In the genomic region with DNA sequence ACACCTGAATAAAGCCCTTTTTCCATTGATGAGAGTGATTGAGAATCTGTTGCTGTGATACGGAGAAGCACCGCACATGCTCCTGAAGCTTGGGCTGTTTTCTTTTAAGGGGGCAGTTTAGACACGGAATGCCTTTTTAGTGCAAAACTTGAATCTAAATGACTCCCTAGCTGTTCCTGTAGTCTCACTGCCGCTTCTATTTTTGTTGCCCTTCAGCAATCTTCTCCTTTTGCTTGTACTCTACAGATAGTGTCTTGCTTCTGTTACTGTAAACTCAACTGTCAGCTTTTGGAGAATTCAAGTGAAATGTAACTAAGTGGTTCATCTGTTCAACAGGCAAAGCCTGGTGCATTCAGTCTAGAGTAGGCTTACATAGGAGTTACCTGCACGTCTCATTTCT, we compare ENCODE assay signal across 15 mouse cellular contexts.
"Had no signal": no experiment of that assay in that cellular context is flagged by ENCODE, and none has a peak within 500 bp of the region (broad histone marks: within the 10 kb centered on the region; RNA-seq: fewer than 3 reads in every experiment).

No protein-coding gene starts in this region.

- H3K27me3 ChIP-seq: kidney, embryonic 15.5 days; liver, embryonic 13.5 days had no signal

- H3K27ac ChIP-seq: kidney, embryonic 15.5 days; liver, embryonic 13.5 days; stomach, postnatal 0 days had no signal

- H3K9ac ChIP-seq: kidney, embryonic 15.5 days; liver, embryonic 13.5 days had no signal

- H3K4me1 ChIP-seq: kidney, embryonic 15.5 days; liver, embryonic 13.5 days had no signal

- H3K9me3 ChIP-seq: kidney, embryonic 15.5 days; liver, embryonic 13.5 days had no signal

- H3K4me2 ChIP-seq: kidney, embryonic 15.5 days; liver, embryonic 13.5 days; midbrain, embryonic 11.5 days had no signal

- H3K4me3 ChIP-seq: kidney, embryonic 15.5 days; liver, embryonic 13.5 days had no signal

- DNase-seq: kidney, adult 8-10 months; kidney, postnatal 10 days; kidney, postnatal 36 days; liver, embryonic 13.5 days; lung, adult 2 months; lung, postnatal 14 days; lung, postnatal 4 days; midbrain, embryonic 14.5 days; right cerebral cortex, adult 18-20 months; right cerebral cortex, postnatal 14 days; right cerebral cortex, postnatal 4 days; thymus, postnatal 25 days had no signal
